Mouse (Mus musculus) cerebellum, adult 2 months (tissue): ENCODE data around the gene 1700025G04Rik.

Experiments
- CTCF ChIP-seq: fragments of 200-500 bp; IDR thresholded peaks from 2 replicates; pipeline ENCODE4 v1.5.1; 2011; ENCODE audit warnings: low read depth, mild to moderate bottlenecking, control low read depth, low read length, moderate library complexity, borderline replicate concordance; ENCODE audit not compliant: insufficient read depth
- POLR2A ChIP-seq: fragments of 200-500 bp; IDR thresholded peaks from 2 replicates; pipeline ENCODE4 v1.6.1; 2011; ENCODE audit warnings: low read length, control low read depth, borderline replicate concordance; ENCODE audit not compliant: insufficient read depth

- TF ChIP-seq CTCF (no peak), POLR2A (no peak)
These were observed 130.9 kb downstream of the 1700025G04Rik start for GRCm38 (mm10) chr1:151959010-151959409.
